Mouse (Mus musculus) cerebellum, adult 18-20 months (tissue): ENCODE results near the gene Nav2.

ENCODE experiments used
- DNase-seq, 2 experiments: peaks; one replicate each; pipeline ENCODE4 v3.0.0; 2021

Gene Nav2

GRCm38 (mm10) chr7:49339953-49340352 lies 431.4 kb downstream of the Nav2 start:
- DNase-seq, result no peak

- no peak for DNase-seq
Observed at GRCm38 (mm10) chr7:49341151-49341918, 432.8 kb downstream of the Nav2 start.

- no peak for DNase-seq
Observed at GRCm38 (mm10) chr7:49341919-49342529, 433.5 kb downstream of the Nav2 start.

GRCm38 (mm10) chr7:49342556-49343080 lies 434.1 kb downstream of the Nav2 start:
- DNase-seq, result no peak

- DNase-seq, result no peak
Observed at GRCm38 (mm10) chr7:49343081-49343600, 434.6 kb downstream of the Nav2 start.

- no peak for DNase-seq
Observed at GRCm38 (mm10) chr7:49343752-49344484, 435.4 kb downstream of the Nav2 start.

GRCm38 (mm10) chr7:49347338-49348272 lies 439.1 kb downstream of the Nav2 start:
- DNase-seq, result peak; percentile 62 to 65

- DNase-seq, result no peak
Observed at GRCm38 (mm10) chr7:49348636-49349035, 440.1 kb downstream of the Nav2 start.

GRCm38 (mm10) chr7:49350321-49351007 lies 441.9 kb downstream of the Nav2 start:
- DNase-seq, result no peak

- no peak for DNase-seq
Observed at GRCm38 (mm10) chr7:49351596-49352258, 443.2 kb downstream of the Nav2 start.

- no peak for DNase-seq
Observed at GRCm38 (mm10) chr7:49357441-49358165, 449.1 kb downstream of the Nav2 start.

GRCm38 (mm10) chr7:49359120-49359519 lies 450.6 kb downstream of the Nav2 start:
- no peak for DNase-seq

GRCm38 (mm10) chr7:49360597-49360996 lies 452.1 kb downstream of the Nav2 start:
- DNase-seq, result no peak

- no peak for DNase-seq
Observed at GRCm38 (mm10) chr7:49361465-49362090, 453.1 kb downstream of the Nav2 start.

- DNase-seq, result no peak
Observed at GRCm38 (mm10) chr7:49364486-49365162, 456.1 kb downstream of the Nav2 start.

GRCm38 (mm10) chr7:49368590-49368989 lies 460.1 kb downstream of the Nav2 start:
- no peak for DNase-seq

GRCm38 (mm10) chr7:49369006-49369405 lies 460.5 kb downstream of the Nav2 start:
- DNase-seq, result no peak

GRCm38 (mm10) chr7:49369809-49370473 lies 461.4 kb downstream of the Nav2 start:
- peak; percentile 31 to 36 for DNase-seq

- DNase-seq, result no peak
Observed at GRCm38 (mm10) chr7:49371345-49371744, 462.8 kb downstream of the Nav2 start.
